Mouse (Mus musculus): ENCODE measurements at regions not wholly inside any gene's neighbourhood (a gene's known extent, or its start where the extent isn't known, plus 50 kb on each side); places are given as distances from the start of the nearest gene placed in this dataset.

DNA sequence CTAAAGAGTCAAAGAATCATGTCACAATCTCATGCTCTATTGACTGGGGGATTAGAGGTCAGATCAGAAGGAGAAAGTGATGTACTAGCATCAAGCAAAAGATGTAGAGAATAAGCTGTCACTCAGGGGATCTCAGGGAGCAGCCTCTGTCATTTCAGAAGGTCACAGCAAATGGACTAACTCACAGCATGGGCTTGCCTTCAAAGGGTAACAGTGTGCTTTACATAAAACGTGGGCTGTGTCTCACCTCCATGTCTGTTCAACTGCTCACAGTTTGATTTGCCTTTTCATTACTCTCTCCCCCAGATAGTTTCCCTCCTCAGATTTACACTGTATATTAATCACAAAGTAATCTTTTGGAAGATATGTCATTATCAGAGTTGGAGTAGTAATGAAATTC, 527.4 kb upstream of the Tyrp1 start:
- H3K27me3 ChIP-seq (ENCODE audit: control insufficient read depth, insufficient read depth, low read length): no peaks in the 10 kb centered on the region
- H3K36me3 ChIP-seq (replicated peaks; ENCODE audit: control insufficient read depth, insufficient read depth, low read depth): no peaks in the 10 kb centered on the region
- no peaks in the 10 kb centered on the region for H3K4me1 ChIP-seq (replicated peaks; ENCODE audit: control insufficient read depth in 2 of 2, insufficient read depth in 2 of 2, low read length in 1 of 2)
- H3K27ac ChIP-seq: no peak overlapping the region
- H3K4me2 ChIP-seq (ENCODE audit: low read depth): no peak overlapping the region
- ATAC-seq (ENCODE audit: insufficient read depth) (no peak), DNase-seq (ENCODE audit: low read depth in 3 of 3, low spot score in 3 of 3) (no peak)
- 26% methylated on average over 1 of the region's 1 CpGs for WGBS (ENCODE audit: insufficient replicate concordance)
- H3K4me3 ChIP-seq (ENCODE audit: insufficient read depth in 1 of 2, low read depth in 2 of 2, low read length in 2 of 2): no peak overlapping the region
- H3K9me3 ChIP-seq (ENCODE audit: control insufficient read depth, low read length): no peaks in the 10 kb centered on the region
- no peak for TF ChIP-seq CTCF (IDR thresholded peaks at IDR 0.05; ENCODE audit: low read depth)
- TF ChIP-seq EP300 (IDR thresholded peaks at IDR 0.05; ENCODE audit: low read depth): no peak
- no peak overlapping the region for H3K9ac ChIP-seq (replicated peaks)

DNA sequence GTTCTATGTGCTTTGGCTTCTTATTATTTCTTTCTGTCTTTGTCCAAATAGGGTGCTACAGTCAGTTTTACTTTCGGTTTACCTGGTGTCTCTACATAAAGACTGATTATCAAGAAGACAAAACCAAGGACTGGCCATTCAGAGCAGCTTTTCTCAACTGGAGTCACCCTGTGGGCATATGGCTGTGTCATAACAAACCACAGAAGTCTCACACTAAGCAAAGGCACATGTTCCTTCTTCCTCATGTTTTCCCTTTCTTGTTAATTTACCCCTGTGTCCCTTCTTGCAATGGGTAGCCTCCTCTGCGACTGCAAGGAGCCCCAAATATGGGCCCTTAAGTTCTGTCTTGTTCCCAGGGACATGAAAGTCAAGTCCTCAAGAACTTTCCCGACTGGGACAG, 523.3 kb upstream of the Tyrp1 start:
- no peak overlapping the region for H3K4me2 ChIP-seq (ENCODE audit: low read depth)
- H3K9ac ChIP-seq (replicated peaks): no peak overlapping the region
- 25% methylated on average over 3 of the region's 3 CpGs for WGBS (ENCODE audit: insufficient replicate concordance)
- no peaks in the 10 kb centered on the region for H3K36me3 ChIP-seq (replicated peaks; ENCODE audit: control insufficient read depth, insufficient read depth, low read depth)
- no peaks in the 10 kb centered on the region for H3K4me1 ChIP-seq (replicated peaks; ENCODE audit: control insufficient read depth in 2 of 2, insufficient read depth in 2 of 2, low read length in 1 of 2)
- no peak overlapping the region for H3K27ac ChIP-seq
- ATAC-seq (ENCODE audit: insufficient read depth): peak; percentile 57; the same call in 1 of the 2 replicates
- H3K9me3 ChIP-seq (ENCODE audit: control insufficient read depth, low read length): no peaks in the 10 kb centered on the region
- DNase-seq (ENCODE audit: low read depth in 3 of 3, low spot score in 3 of 3): no peak
- TF ChIP-seq CTCF (IDR thresholded peaks at IDR 0.05; ENCODE audit: low read depth) (no peak), EP300 (IDR thresholded peaks at IDR 0.05; ENCODE audit: low read depth) (no peak)
- H3K4me3 ChIP-seq (ENCODE audit: insufficient read depth in 1 of 2, low read depth in 2 of 2, low read length in 2 of 2): no peak overlapping the region
- H3K27me3 ChIP-seq (ENCODE audit: control insufficient read depth, insufficient read depth, low read length): no peaks in the 10 kb centered on the region

DNA sequence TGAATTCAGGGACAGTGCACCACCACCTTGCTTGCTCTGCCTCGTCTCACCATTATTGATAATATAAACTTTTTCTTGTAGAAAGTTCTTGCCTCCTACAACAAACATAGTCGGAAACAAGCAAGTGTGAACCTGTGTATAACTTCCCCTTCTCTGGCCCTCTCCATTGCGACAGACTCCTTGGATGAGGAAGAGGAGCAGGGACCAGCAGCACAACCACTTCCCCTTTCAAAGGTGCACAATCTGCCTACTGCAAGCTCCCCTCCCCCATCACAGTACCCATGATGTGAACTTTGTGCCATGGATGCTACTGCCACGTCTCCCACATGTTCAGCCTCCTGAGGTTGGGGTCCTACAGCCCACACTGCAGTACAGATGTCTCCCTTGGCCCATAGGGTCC, 522.8 kb upstream of the Tyrp1 start:
- peak; percentile 4 to 10 (median 9) for DNase-seq (ENCODE audit: low read depth in 3 of 3, low spot score in 3 of 3)
- H3K27ac ChIP-seq: no peak overlapping the region
- H3K4me2 ChIP-seq (ENCODE audit: low read depth): no peak overlapping the region

More for the DNA sequence above, 522.8 kb upstream of the Tyrp1 start:
- Histone ChIP-seq H3K4me1 (replicated peaks; ENCODE audit: control insufficient read depth in 2 of 2, insufficient read depth in 2 of 2, low read length in 1 of 2) (no peaks in the 10 kb centered on the region), H3K27me3 (ENCODE audit: control insufficient read depth, insufficient read depth, low read length) (no peaks in the 10 kb centered on the region), H3K9me3 (ENCODE audit: control insufficient read depth, low read length) (no peaks in the 10 kb centered on the region), H3K36me3 (replicated peaks; ENCODE audit: control insufficient read depth, insufficient read depth, low read depth) (no peaks in the 10 kb centered on the region), H3K4me3 (ENCODE audit: insufficient read depth in 1 of 2, low read depth in 2 of 2, low read length in 2 of 2) (no peak overlapping the region), H3K9ac (replicated peaks) (no peak overlapping the region)
- TF ChIP-seq EP300 (IDR thresholded peaks at IDR 0.05; ENCODE audit: low read depth) (no peak), CTCF (IDR thresholded peaks at IDR 0.05; ENCODE audit: low read depth) (no peak)
- ATAC-seq (ENCODE audit: insufficient read depth): peak; percentile 71
- 29% methylated on average over 4 of the region's 4 CpGs for WGBS (ENCODE audit: insufficient replicate concordance)
